Mouse (Mus musculus) heart, adult 2 months (tissue): Measurements from ENCODE around the gene Cldn7.

Experiments
- CTCF ChIP-seq: fragments of 200-600 bp; IDR thresholded peaks from 2 replicates; pipeline ENCODE4 v1.8.1; 2022; ENCODE audit warnings: antibody characterized with exemption, mild to moderate bottlenecking, moderate library complexity
- EP300 ChIP-seq: fragments of 200-500 bp; IDR thresholded peaks from 2 replicates; pipeline ENCODE4 v1.6.1; 2011; ENCODE audit warnings: low read depth, low read length, control low read depth; ENCODE audit not compliant: insufficient read depth

DNA sequence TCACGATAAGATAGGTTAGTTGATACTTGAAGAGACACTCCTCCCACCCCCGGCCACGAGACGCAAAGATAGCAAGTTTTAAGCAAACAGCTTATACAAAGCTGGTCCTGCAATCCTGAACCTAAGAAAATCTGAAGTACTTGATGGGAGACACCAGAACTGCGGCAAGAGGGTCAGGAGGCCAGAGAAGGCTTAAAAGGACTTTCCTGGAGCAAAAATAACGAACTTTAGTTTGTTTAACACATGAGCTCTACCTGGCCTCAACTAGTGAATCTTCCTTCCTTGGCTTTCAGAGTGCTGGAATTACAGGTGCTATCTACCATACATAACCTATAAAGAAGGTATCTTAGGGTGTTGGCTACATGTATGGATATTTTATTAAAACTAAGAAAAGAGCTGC, 29.9 kb upstream of the Cldn7 start:
- no peak for TF ChIP-seq CTCF
- TF ChIP-seq EP300, result no peak
